Mouse (Mus musculus) mouse embryonic stem cell (cell line): ENCODE data around the gene Zdhhc18.
"Not testable (repeated sequence)": the region's sequence is repeated elsewhere in the genome, so short reads cannot be mapped to it uniquely, and the experiment has no call there.

ENCODE experiments used
- in situ Hi-C, 2 experiments: fragments of 300-500 bp; cut with MboI; formaldehyde crosslinking; loops; 1 replicate in 1 of 2; 3 replicates in 1 of 2; pipeline ENCODE4 v1.14.3; 2019 to 2020; ENCODE audit warnings: low sequenced_read_pairs in 2 of 2, low pct_unique_long_range_greater_than_20kb in 1 of 2, mixed read lengths in 1 of 2; ENCODE audit not compliant: unreplicated experiment in 1 of 2

Gene Zdhhc18

DNA sequence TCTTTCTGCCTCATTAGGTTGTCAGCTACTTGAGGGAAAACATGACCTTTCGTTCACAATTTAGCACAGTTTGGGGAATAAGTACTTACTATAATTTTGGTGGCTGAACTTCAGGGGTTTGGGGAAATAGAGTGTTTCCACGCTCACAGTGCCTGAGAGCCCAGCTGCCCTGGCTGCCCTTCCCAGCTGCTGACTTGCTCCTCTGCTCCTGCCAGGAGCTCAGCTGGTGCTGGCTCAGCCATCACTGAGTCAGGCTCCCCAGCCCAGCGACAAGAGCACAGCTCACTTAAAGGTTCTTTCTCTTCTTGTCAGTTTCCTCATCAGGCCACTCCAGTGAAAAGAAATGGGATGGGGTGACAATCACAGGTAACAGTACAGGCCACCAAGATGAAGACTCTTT lies 18.6 kb upstream of the Zdhhc18 start:
- in situ Hi-C loops = no loop called here

DNA sequence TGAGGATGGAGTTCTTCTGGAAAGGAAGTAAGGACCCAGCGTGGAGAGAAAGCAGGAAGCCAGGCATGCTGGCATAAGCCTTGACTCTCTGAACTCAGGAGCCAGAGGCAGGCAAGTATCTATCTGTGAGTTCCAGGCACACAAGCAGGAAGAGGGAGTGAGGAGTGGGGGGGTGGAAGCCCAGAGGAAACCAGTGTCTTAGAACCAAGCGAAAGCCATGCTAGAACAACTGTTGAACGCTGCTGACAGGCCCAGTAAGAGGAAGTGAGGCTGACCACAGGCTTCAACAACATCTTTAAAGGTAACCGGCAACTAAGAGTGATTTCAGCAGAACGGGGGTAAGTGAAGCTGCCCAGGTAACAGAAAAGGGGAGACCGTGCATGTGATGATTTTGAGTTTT lies 16.2 kb upstream of the Zdhhc18 start:
- in situ Hi-C loops = no loop called here

DNA sequence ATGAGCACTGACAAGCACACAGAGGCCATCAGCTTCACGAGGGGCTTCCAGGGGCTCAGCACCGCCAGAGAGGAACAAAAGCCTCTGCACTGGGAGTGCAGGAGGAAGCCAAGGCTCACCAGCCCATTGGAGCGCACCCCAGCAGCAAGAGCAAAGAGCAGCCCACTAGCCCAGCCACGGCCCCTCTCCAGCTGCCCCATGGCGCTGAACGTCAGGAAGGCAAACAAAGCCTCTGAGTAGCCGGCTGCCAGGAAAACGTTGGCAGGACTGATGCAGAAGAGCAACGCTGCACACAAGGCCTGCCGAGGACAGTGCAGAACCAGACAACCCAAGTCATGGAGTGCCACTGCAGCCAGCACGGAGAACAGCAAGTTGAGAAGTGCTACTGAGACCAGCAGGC lies 15.2 kb upstream of the Zdhhc18 start:
- in situ Hi-C loops = no loop called here

DNA sequence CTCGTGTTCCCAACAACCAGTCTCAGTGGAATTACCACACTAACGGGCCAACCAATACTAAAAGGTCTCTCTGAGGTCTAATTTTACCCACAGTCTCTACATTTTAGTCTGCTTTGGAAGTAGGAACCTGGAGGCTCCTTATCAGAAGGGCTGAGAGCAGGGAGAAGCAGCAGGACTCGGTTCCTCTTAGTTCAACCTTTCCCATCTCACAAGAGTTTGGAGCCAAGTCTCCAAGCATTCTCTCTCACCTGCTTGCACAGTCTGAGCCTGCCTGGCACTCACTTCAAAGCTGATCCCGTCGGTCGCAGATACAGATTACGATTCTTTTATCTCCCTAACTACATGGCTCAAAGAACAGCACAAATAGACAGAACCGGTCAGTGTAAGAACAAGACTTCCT lies 13.0 kb upstream of the Zdhhc18 start:
- in situ Hi-C loops = loop anchor here (5.0 kb wide), 2 partner anchors 154 to 164 kb away; no protein-coding TSS in a partner anchor

DNA sequence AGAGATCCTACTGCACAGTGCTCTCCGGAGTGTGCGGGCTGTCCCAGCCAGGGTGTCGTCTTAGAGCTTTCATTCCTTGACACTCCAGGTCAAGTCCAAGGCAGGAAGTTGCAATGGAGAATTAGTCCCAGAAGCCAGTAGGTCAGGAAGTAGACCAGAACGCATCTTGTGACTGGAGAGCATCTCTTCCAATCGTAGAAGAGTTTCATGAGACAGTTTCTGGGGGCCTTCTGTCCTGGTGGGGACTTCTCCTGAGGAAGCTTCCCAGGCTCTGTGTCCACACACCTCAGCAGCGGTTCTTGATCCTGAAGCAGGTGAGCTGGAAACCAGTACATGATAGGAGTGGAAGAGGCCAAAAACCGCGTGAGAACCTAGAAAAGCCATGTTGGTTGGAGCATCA lies 12.5 kb upstream of the Zdhhc18 start:
- in situ Hi-C loops = loop anchor here (5.0 kb wide), 2 partner anchors 155 to 165 kb away; no protein-coding TSS in a partner anchor

DNA sequence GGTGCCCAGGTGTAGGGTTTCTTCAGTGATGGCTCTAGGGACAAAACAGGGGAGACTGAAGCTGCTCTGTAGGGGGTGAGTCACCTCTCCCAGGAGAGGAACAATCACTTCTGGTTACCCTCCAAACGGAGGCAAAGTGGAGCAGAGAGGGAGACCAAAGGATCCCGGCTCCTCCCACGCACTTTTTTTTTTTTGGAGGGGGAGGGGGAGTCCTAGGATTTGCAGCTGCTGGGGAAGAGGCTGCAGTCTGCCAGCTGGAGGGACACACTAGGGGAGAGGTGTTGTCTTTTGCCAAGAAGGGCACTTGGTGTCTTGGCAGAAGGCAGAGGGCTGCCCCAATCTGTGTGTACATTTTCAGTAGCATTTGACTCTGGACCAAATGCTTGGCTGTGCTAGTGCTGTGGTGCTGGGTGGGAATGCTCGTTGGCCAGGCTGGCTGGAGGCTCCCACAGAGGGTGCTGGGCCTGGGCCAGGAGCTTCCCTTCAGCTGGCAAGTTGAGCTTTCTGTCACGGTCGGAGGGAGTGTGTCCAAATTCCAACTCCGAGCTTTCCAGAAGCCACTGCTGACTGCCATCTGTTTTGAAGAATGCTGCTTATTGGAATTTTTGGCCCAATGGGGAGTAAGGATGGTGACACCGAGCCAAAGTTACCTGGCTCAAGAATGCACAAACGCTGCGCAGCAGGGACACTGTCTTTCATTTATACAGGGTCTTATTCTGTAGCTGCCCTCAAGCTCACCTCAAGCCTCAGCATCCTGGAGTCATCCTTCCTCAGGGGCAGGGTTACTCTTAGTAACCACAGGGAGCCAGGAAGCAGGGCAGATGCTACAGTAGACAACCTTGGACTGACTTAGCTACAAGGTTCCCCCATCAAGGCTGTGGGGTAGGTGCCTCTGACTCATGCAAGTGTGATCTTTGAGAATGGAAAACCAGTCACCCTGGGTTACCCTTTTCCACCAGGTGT lies 10.5 kb upstream of the Zdhhc18 start:
- in situ Hi-C loops = loop anchor here (5.0 kb wide), 2 partner anchors 157 to 167 kb away; no protein-coding TSS in a partner anchor

DNA sequence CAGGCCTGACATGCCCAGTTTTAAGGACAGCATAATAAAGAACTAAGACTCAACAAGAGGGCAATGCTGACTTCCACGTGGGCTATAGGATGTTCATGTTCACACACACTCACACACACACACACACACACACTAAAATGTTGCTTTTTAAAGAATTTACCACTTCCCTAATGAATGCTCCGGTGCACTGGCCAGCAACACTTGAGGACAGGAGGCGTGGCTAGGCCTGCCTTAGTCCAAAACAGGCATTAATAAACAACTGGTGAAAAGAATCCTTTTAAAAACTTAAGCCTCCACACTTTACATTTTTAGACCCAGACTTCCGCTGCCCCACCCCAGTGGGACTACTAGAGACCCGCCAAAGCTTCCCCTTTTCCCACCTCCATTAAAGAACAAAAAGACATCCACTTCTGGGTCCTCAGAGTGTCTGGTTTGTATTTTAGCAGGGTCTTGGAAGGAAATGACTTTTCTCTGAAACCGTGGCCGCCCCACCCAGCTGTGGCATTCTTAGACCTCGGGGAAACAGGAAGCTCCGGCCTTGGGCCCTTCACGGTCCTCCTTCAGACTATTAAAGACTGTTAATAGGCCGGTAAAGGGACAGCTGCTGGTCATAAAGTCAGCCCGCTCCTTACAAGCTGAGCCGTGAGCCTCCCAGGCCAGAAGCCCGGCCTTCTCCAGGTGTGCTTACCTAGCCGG lies 9.7 kb upstream of the Zdhhc18 start:
- in situ Hi-C loops = loop anchor here (5.0 kb wide), 2 partner anchors 158 to 168 kb away; no protein-coding TSS in a partner anchor

DNA sequence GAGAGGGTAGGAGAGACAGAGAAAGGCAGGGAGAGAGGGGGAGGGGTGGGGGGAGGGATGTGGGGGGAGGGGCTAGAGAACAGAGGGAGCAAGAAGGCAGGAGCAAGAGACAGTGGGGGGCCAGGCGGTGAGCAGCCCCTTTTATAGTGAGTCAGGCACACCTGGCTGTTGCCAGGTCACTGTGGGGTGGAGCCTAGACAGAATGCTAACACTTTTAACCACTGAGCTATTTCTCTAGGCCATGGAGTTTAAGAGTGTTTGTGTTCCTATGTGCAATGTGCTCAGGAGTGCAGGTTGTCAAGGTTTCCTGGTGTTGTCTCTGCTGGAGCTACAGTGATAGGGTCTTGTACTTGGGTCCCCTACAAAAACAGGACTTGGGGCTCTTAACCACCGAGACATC lies 8.8 kb upstream of the Zdhhc18 start:
- in situ Hi-C loops = no loop called here

DNA sequence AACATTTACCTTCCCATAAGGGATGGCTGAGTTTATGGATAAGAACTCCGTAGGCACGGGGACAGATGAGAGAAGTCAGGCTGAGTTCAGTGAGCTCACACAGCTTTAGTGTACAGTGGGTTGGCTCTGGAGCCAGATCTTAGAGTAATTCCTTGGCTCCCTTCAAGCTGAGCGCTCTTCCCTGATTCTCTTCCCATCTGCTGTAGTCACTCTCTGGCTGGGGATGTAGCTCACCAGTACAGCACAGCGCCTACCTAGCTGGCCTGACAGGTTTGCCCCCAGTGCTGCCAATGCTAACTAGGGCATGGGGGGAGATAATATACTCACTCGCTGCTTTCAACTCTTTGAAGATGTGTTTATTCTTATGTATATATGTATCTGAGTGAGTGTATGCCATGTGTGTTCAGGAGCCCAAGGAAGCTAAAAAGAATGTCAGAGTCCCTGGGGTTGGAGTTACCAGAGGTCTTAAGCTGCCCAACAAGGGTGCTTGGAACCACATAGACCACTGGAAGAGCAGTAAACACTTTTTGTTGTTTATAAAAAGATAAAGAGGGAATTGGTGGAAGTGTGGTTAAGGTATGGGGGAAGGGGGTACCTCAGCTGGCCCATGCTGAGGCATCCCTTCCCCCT lies 8.0 kb upstream of the Zdhhc18 start:
- in situ Hi-C loops = no loop called here

DNA sequence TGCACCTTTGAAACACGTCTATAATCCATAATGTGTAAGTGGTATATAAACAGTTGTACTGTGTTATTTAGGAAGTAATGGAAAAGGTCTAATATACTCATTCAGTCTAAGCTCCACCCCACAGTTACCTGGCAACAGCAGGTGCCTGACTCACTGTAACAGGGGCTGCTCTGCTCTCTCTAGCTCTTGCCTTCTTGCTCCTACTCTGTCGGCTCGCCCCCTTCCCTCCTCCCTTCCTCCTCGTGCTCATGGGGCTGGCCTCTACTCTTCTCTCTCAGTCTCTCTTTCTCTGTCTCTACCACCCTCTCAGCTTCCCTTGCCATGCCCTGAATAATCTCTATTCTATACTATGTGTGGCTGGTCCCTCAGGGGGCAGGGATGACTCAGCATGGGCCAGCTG lies 7.0 kb upstream of the Zdhhc18 start:
- in situ Hi-C loops = no loop called here

DNA sequence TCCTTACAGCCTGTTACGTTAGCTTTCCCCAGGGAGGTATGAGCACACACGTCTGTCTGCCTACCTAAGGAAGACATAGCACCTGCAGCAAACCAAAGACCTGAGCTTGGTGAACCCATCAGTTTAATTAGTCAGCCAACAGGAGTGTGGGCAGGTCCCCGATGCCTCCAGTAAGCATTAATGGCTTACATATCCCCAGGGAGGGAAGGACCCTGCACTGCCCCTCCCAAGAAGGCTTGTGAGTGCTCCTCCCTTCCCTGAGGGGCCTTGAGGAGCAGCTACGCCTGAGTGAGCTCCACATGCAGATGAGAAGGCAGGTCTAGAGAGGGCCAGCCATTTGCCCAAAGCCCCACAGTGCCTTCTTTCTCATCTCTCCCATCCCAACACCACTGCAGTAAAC lies 6.3 kb upstream of the Zdhhc18 start:
- in situ Hi-C loops = no loop called here

DNA sequence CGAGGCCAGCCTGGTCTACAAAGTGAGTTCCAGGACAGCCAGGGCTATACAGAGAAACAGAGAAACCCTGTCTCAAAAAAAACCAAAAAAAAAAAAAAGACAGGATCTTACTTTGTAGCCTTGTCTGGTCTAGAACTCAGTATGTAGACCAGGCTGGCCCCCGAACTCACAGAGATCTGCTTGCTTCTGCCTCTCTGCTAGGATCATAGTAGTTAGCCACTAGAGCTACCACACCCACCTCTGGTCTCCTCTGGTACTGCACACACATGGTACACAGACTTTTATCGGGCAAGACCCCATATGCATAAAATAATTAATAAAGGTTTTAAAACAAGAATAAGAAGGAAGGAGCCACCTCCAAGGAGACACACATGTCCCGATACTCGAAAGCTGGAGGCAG lies 4.1 kb upstream of the Zdhhc18 start:
- in situ Hi-C loops = not testable (repeated sequence)

DNA sequence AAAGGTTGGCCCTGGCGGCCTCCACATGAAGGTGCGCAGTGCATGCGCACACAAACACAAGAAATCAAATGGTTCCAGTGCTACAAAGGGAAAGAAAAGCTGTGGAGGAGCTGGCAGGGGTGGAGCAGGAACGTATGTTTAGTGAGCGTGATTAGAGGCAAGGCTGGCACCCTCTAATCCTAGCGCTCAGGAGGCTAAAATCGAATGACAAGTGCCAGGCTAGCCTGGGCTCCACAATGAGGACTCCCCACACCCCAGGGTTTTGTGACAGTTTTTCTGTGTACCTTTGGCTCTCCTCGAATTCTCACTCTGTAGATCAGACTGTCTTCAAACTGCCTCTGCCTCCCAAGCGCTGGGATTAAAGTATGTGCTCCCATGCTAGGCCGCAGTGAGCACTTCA lies 2.8 kb upstream of the Zdhhc18 start:
- in situ Hi-C loops = no loop called here

DNA sequence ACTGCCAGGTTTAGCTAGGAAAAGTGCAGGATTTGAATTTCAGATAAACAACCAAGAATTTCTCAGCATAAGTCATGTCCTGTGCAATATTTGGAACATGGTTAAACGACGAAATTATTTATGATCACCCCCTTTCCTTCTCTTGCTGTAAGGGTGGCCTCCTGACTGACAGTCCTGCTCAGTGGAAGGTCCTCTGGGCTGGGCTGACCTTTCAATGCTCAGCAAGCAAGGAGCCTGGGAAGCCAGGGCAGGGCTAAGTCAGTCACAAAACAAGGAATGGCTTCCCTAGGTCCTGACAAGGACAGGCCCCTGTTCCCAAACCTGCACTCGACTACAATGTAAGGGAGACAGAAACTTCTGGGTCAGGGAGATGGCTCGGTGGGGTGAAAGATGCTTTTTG lies 2.0 kb upstream of the Zdhhc18 start:
- in situ Hi-C loops = no loop called here

DNA sequence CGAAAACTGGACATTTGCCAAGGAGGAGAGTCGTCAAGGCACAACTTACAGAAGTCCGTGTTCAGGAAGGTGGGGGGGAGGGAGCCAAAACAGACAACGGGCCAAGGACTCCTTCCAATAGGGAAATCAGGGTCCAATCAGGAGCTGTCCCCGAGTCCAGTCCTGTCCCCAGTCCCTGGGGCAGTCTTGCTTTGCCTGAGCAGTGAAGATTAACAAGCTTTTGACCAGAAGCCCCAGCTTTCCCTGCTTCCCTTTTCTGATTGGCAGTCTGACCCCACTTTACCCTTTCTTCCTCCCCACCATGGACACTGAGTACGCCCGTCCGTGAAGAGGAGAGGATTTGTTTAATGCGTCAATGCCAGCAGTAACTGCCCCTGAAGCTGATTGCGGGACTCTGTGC lies 1.5 kb upstream of the Zdhhc18 start:
- in situ Hi-C loops = no loop called here

DNA sequence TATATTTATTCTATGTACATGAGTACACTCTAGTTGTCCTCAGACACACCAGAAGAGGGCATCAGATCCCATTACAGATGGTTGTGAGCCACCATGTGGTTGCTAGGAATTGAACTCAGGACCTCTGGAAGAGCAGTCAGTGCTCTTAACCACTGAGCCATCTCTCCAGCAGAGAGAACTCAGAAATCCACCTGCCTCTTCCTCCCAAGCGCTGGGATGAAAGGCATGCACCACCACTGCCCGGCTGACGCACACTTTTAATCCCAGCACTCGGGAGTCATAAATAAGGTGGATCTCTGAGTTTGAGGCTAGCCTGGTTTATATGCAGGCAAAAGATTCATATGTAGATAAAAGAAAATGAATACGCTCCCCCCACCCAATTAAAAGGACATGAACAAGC lies 490 bp downstream of the Zdhhc18 start:
- in situ Hi-C loops = loop anchor here (5.0 to 10.0 kb wide), 3 partner anchors 52 to 185 kb away; no protein-coding TSS in a partner anchor

DNA sequence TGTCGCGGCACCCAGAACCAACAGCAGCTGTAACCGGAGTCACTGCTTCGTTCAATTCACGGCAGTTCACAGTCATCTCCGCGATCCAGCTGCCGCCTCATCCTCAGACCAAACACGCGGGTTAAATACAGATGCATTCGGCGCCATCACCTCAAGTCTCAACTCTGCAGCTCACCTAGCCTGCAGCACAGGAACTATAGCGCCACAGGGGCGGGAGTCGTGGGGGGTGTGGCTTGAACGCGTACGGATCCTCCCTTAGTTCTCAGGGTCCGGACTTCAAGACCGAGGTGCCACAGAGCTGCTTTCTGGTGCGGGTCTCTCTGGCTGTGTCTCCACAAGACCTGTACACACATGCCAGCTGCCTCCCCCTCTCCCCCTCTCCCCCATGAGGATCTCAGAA lies 4.3 kb downstream of the Zdhhc18 start:
- in situ Hi-C loops = loop anchor here (5.0 to 10.0 kb wide), 3 partner anchors 48 to 189 kb away; no protein-coding TSS in a partner anchor

DNA sequence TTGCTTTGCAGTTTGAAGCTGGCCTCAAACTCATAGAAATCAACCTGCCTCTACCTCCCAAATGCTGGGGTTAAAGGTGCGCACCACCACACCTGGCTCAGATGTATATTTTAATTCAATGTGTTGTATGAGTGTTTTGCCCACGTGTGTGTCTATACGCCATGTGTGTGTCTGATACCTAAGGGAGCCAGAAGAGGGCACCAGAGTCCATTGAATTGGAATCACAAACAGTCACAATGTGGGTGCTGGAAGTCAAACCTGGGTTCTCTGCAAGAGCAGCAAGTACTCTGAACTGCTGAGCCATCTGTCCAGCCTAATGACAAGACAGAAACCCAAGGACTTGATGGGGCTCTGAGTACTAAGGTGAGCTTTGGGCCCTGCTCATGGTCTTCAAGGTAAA lies 4.8 kb downstream of the Zdhhc18 start:
- in situ Hi-C loops = loop anchor here (5.0 to 10.0 kb wide), 3 partner anchors 48 to 190 kb away; no protein-coding TSS in a partner anchor

DNA sequence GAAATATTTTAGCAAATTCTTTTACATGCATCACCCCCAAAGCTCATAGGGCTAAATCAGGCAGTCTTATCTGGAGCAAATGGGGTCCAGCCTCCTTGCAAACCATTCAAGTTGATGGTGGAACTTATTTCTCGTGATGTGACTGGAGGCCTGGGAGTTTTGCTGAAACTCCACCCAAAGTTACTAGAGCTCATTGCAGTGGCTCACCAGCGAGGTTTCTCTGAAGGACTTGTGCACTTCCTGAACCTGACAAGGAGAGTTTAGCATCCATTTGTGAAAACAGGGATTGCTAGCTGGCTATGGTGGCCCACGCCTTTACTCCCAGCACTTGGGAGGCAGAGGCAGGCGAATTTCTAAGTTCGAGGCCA lies 15.9 kb downstream of the Zdhhc18 start:
- in situ Hi-C loops = no loop called here
